Mouse (Mus musculus) heart, adult 2 months (tissue): ENCODE results near the gene Sde2. TPM values are rescaled to one million over a fixed set of nuclear protein-coding genes. Genes with fewer than 3 reads are reported as not detected.
A peak's percentile ranks its signal among the peaks of the same experiment; 100 is the strongest.
"Not testable (repeated sequence)": the region's sequence is repeated elsewhere in the genome, so short reads cannot be mapped to it uniquely, and the experiment has no call there.

Experiments used
- DNase-seq, 2 experiments: peaks; one replicate each; pipeline ENCODE4 v3.0.0; 2021
- H3K27ac ChIP-seq: fragments of 200-600 bp; 2 replicates; pipeline ENCODE4 v1.8.1; 2022
- H3K27me3 ChIP-seq: fragments of 200-500 bp; 2 replicates; pipeline ENCODE4 v1.6.1; 2012; ENCODE audit warnings: mild to moderate bottlenecking, low read length, inconsistent platforms, mixed read lengths; ENCODE audit not compliant: control insufficient read depth, insufficient read depth
- H3K36me3 ChIP-seq: fragments of 200-500 bp; 2 replicates; pipeline ENCODE4 v1.6.1; 2012; ENCODE audit warnings: low read length, inconsistent platforms; ENCODE audit not compliant: control insufficient read depth, insufficient read depth
- H3K4me1 ChIP-seq: fragments of 200-500 bp; 2 replicates; pipeline ENCODE4 v1.6.1; 2011; ENCODE audit warnings: low read length; ENCODE audit not compliant: control insufficient read depth, insufficient read depth
- H3K4me3 ChIP-seq: fragments of 200-600 bp; 2 replicates; pipeline ENCODE4 v1.8.1; 2022
- H3K79me2 ChIP-seq: fragments of 200-500 bp; replicated peaks from 2 replicates; pipeline ENCODE4 v1.6.1; 2012; ENCODE audit warnings: mild to moderate bottlenecking, inconsistent platforms, low read length, moderate library complexity, mixed read lengths; ENCODE audit not compliant: control insufficient read depth, insufficient read depth
- H3K9ac ChIP-seq: fragments of 200-500 bp; 2 replicates; pipeline ENCODE4 v1.6.1; 2012; ENCODE audit warnings: low read depth, mild to moderate bottlenecking, control low read depth, inconsistent platforms, low read length, mixed read lengths
- CTCF ChIP-seq: fragments of 200-600 bp; IDR thresholded peaks from 2 replicates; pipeline ENCODE4 v1.8.1; 2022; ENCODE audit warnings: antibody characterized with exemption, mild to moderate bottlenecking, moderate library complexity
- EP300 ChIP-seq: fragments of 200-500 bp; IDR thresholded peaks from 2 replicates; pipeline ENCODE4 v1.6.1; 2011; ENCODE audit warnings: low read depth, low read length, control low read depth; ENCODE audit not compliant: insufficient read depth
- POLR2A ChIP-seq: fragments of 200-500 bp; IDR thresholded peaks from 2 replicates; pipeline ENCODE4 v1.6.1; 2011; ENCODE audit warnings: mild to moderate bottlenecking, low read depth, low read length, control low read depth; ENCODE audit not compliant: insufficient read depth
- WGBS: fragments of 180-500 bp; shearing (Covaris S2); methylation state at CpG from one replicate; pipeline ENCODE4 v1.1.7; 2018; 5-methylcytosine and 5-hydroxymethylcytosine counted together
- intact Hi-C: fragments of 180-260 bp; cut with DNase I; formaldehyde crosslinking; loops from one replicate; pipeline ENCODE4 v1.15.1; 2025
- polyA plus RNA-seq: library from polyadenylated mRNA; depleted of rRNA; stranded (reverse); fragments of >200 nt; gene quantifications from 2 replicates; pipeline ENCODE4 v1.2.3, GENCODE M21; 2012
- total RNA-seq, 2 experiments: library from RNA; stranded (reverse); gene quantifications; 2 replicates each; pipeline ENCODE4 v1.2.3; 2021

Sde2 gene
- total and polyA plus RNA-seq, 3 experiments = 5.0 to 12.1 (median 11.7) TPM

DNA sequence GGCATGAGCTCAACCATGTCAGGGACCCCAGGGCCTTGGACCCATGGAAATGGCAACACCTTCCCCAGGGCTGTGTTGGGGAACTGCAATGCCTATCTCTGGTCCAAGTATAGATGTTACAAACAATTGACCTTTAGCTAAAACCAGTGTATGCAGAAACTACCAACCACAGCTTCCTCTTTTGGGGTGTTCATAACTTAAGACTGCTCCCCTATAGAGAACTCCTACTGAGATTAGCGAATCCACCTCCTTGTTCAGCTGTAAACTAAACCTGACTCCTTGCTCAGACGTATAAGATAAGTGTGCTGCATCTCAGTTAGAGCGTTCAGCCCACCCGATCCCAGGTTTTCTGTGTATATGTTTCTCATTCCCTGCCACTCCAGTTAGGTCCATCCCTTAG, 24.3 kb upstream of the Sde2 start:
- 96% methylated on average over 4 of the region's 4 CpGs for WGBS

DNA sequence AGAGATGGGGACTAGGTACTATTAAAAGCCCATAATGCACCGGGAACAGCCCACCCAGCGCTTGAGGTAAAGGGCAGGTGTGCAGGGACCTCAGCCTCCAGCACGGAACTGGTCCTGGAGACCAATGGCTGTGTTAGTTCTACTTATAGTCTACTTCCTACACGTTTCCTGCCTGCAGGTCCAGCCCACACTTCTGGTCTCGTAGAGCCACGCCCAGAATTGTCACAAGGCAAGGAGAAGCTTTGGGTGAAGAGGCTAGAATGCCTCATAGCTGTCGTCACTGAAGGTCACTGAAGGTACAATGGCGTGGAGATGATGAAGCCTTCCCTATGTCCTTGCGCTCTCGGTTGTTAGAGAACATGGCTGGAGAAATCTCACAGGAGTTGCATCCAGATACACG, 21.2 kb upstream of the Sde2 start:
- DNase-seq = peak in 1 of 2 experiments; percentile 58
- no peak overlapping the region for H3K9ac ChIP-seq
- peaks cover 5% of the 10 kb centered on the region for H3K4me1 ChIP-seq
- WGBS = 50% methylated on average over 11 of the region's 11 CpGs
- H3K27me3 ChIP-seq = no peaks in the 10 kb centered on the region
- intact Hi-C loops = loop anchor here (2.0 kb wide), 2 partner anchors 15 to 19 kb away; no protein-coding TSS in a partner anchor
- peak overlapping the region; percentile 63 for H3K27ac ChIP-seq
- H3K36me3 ChIP-seq = no peaks in the 10 kb centered on the region
- H3K79me2 ChIP-seq = no peaks in the 10 kb centered on the region
- TF ChIP-seq CTCF (no peak), EP300 (no peak), POLR2A (peak; percentile 57)
- no peak overlapping the region; the same call in 1 of the 2 replicates for H3K4me3 ChIP-seq

More for the DNA sequence above, 24.3 kb upstream of the Sde2 start:
- Histone ChIP-seq H3K4me3 (no peak overlapping the region), H3K27me3 (no peaks in the 10 kb centered on the region), H3K4me1 (peaks cover 6% of the 10 kb centered on the region), H3K79me2 (no peaks in the 10 kb centered on the region), H3K9ac (no peak overlapping the region), H3K27ac (no peak overlapping the region), H3K36me3 (no peaks in the 10 kb centered on the region)
- no peak for TF ChIP-seq CTCF
- no peak for TF ChIP-seq POLR2A
- no peak for TF ChIP-seq EP300
- no peak for DNase-seq
- intact Hi-C loops = no loop called here

DNA sequence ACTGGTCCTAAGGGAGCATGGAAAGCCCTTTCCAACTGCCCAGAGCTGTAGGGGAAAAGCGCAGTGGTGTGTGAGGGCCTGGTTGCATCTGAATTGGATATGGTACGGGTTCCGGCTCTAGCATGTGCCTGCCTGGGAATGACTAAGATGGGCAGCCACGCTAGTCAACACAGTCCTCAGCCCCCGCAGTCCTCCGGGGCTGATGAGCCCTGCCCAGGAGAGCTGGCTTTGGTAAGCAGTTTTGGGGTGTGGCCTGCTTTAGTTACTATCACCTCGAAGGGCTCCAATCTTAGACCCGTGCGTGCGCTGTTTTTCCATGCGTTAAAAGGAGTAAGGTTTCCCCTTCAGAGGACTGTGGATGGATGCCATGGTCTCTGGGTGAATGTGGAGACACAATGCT, 20.8 kb upstream of the Sde2 start:
- no peak overlapping the region for H3K9ac ChIP-seq
- intact Hi-C loops = loop anchor here (2.0 kb wide), 2 partner anchors 15 to 19 kb away; no protein-coding TSS in a partner anchor
- 54% methylated on average over 11 of the region's 11 CpGs for WGBS
- no peaks in the 10 kb centered on the region for H3K36me3 ChIP-seq
- no peaks in the 10 kb centered on the region for H3K27me3 ChIP-seq
- H3K4me1 ChIP-seq = peaks cover 3% of the 10 kb centered on the region
- TF ChIP-seq POLR2A = no peak
- TF ChIP-seq CTCF = no peak
- no peak for TF ChIP-seq EP300
- H3K4me3 ChIP-seq = no peak overlapping the region; the same call in 1 of the 2 replicates
- H3K27ac ChIP-seq = peak overlapping the region; percentile 63
- no peaks in the 10 kb centered on the region for H3K79me2 ChIP-seq
- peak in 1 of 2 experiments; percentile 30 for DNase-seq

DNA sequence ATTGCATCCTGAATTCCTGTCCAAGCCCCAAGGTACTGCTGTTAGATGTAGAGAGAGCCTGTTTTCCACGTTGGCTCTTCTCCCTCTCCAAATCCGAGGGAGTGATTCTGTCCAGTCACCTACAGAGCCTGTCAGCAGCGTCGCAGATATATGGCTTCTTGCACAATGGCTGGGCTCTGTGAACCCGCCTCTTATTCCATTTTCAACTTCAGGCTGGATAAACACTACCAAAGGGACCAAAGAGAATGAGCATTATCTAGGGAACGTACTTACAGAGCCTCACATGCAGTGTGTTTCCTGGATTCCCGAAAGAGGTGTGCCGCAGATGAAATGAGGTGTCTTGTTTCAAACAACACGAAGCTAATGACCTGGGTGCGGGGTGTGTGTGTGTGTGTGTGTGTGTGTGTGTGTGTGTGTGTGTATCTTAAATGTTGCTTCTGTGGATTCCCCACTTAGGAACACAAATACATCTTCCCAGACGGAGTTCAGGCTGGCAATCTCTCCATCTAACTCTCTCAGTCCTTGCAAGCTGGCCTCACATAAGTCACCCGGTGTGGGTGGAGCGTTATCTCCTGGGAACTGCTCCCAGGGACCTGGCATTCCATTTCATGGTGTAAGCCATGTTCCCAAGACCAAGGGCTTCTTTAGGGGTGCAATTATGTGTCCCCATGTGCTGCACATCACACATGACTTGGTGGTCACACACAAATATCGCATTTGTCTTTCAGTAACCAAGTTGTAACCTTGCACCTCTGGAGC, 20.2 kb upstream of the Sde2 start:
- TF ChIP-seq CTCF (no peak), POLR2A (no peak), EP300 (no peak)
- intact Hi-C loops = loop anchor here (2.0 kb wide), 2 partner anchors 16 to 18 kb away; no protein-coding TSS in a partner anchor
- Histone ChIP-seq H3K4me1 (peaks cover 3% of the 10 kb centered on the region), H3K9ac (no peak overlapping the region), H3K4me3 (no peak overlapping the region), H3K27ac (no peak overlapping the region; the same call in 1 of the 2 replicates), H3K36me3 (no peaks in the 10 kb centered on the region), H3K79me2 (no peaks in the 10 kb centered on the region), H3K27me3 (no peaks in the 10 kb centered on the region)
- WGBS = 38% methylated on average over 14 of the region's 14 CpGs
- DNase-seq = no peak

DNA sequence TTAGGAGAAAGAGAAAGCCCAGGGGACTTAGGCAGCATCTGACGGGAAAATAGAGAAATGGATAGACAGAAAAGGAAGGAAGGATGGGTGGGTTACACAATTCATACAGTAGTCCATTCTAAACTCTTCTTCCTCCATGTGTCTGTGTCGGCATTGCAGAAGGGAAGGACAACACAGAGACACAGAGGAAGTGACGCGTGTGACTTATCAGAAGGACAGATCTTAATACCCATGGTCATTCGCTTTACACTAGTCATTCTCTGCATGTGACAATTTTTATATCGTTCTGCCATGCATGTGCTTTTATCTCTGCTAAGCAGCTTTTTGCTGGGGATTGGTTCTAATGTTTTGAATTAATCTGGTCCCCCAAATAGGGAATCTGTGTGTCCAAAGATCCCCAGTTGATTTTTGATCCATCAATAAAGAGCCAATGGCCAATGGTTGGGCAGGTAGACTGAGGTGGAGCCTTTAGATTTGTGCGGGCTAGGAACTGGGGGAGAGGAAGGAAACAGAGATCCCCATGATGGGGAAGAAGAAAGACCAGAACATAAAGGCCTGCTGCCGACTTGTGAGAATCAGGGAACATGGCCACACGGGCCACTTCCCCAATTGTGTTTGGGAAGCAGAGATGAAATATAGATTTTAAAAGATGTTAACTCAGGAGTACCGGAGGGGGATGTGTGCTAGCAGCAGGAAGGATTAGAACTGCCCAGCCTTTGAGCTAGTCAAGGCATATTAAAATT, 15.5 kb upstream of the Sde2 start:
- H3K27me3 ChIP-seq = no peaks in the 10 kb centered on the region
- H3K9ac ChIP-seq = no peak overlapping the region
- H3K36me3 ChIP-seq = no peaks in the 10 kb centered on the region
- TF ChIP-seq CTCF (no peak), POLR2A (no peak), EP300 (no peak)
- no peak for DNase-seq
- H3K79me2 ChIP-seq = no peaks in the 10 kb centered on the region
- 67% methylated on average over 10 of the region's 10 CpGs for WGBS
- intact Hi-C loops = no loop called here
- H3K27ac ChIP-seq = no peak overlapping the region
- no peaks in the 10 kb centered on the region for H3K4me1 ChIP-seq
- no peak overlapping the region for H3K4me3 ChIP-seq

DNA sequence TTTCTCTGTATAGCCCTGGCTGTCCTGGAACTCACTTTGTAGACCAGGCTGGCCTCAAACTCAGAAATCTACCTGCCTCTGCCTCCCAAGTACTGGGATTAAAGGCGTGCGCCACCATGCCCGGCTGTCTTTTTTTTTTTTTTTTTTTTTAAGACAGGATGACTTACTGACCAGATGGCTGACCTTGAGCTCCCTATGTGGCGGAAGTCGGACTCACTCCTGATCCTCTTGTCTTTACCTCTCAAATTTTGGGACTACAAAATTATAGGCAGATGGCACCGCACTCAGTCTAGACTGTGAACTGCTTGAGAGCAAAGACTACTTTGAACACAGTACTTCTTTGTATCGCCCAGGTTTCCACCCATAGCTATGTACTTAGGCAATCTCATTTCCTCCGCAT, 14.5 kb upstream of the Sde2 start:
- H3K27ac ChIP-seq, DNase-seq, intact Hi-C loops, H3K4me1 ChIP-seq, H3K27me3 ChIP-seq, H3K9ac ChIP-seq, H3K79me2 ChIP-seq, H3K4me3 ChIP-seq, H3K36me3 ChIP-seq: not testable (repeated sequence)
- WGBS = 95% methylated on average over 8 of the region's 8 CpGs
